Mouse (Mus musculus): ENCODE data around the gene Rps11. TPM values are rescaled to one million over a fixed set of nuclear protein-coding genes. Genes with fewer than 3 reads are reported as not detected.
A peak's percentile ranks its signal among the peaks of the same experiment; 100 is the strongest.
"Not testable (repeated sequence)": the region's sequence is repeated elsewhere in the genome, so short reads cannot be mapped to it uniquely, and the experiment has no call there.

Rps11 gene
- polyA plus RNA-seq, 1 experiment from 2014 or later: 1,491 TPM

DNA sequence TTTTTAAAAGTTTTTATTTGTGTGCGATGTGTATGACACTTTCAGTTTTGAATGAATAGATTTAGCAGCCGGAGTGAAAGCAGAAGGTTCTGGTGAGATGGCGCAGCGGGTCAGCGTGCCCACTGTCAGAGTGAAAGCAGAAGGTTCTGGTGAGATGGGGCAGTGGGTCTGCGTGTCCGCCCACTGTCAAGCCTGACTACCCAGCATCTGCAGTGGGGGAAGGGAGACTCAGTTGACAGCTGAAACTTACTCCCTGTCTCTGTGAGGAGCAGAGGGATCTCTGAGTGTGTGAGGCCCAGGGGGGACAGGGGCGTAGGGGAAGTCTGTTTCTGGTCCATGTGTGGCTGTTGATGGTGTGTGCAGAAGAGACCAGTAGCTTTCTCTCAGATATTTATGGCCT lies 6.7 kb downstream of the Rps11 start:
- Histone ChIP-seq H3K27ac (peak overlapping the region; percentile 12; the same call in 1 of the 2 replicates), H3K4me3 (no peak overlapping the region), H3K9ac (peak overlapping the region; percentile 15; the same call in 1 of the 2 replicates), H3K4me1 (peaks cover 73% of the 10 kb centered on the region), H3K4me2 (no peak overlapping the region), H3K36me3 (peaks cover 44% of the 10 kb centered on the region), H3K9me3 (replicated peaks) (no peaks in the 10 kb centered on the region), H3K27me3 (replicated peaks) (no peaks in the 10 kb centered on the region)
- ATAC-seq: no peak
- WGBS (ENCODE audit: insufficient replicate concordance): 62% methylated on average over 8 of the region's 8 CpGs

- peak; percentile 65; the same call in 1 of the 2 replicates for ATAC-seq
- peak overlapping the region; percentile 7; the same call in 1 of the 2 replicates for H3K4me2 ChIP-seq
- peaks cover 48% of the 10 kb centered on the region for H3K4me1 ChIP-seq
- H3K9ac ChIP-seq: 0 out of 2 replicates have a peak overlapping the region, but pooled peaks have one; percentile 35
- H3K9me3 ChIP-seq (replicated peaks): no peaks in the 10 kb centered on the region
- H3K4me3 ChIP-seq: no peak overlapping the region
- H3K27me3 ChIP-seq (replicated peaks): no peaks in the 10 kb centered on the region
- 18% methylated on average over 2 of the region's 2 CpGs for WGBS (ENCODE audit: insufficient replicate concordance)
- H3K36me3 ChIP-seq: 0 out of 2 replicates have a peak, but pooled peaks cover 6% of the 10 kb centered on the region
- H3K27ac ChIP-seq: no peak overlapping the region
Observed at GRCm38 (mm10) chr7:45113476-45113875, 10.8 kb downstream of the Rps11 start.

DNA sequence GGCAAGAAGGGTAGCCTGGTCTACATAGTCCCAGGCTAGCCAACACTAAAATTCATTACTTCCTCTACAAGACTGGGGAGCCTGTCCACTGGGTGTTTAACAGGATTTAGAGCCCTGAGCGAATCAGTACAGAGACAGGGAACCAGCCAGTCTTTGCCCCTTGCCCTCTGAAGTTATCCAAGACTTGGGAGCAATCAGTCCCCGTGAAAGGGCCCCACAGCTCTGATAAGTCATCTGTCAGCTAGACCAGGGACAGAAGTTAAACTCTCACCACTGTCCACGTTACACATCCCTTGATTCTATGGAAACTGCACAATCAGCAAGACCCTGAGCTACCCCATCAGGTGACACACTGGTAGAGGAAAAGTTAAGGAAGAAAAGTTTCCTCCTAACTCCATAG lies 11.7 kb downstream of the Rps11 start:
- peak; percentile 28; the same call in 1 of the 2 replicates for ATAC-seq
- peaks cover 39% of the 10 kb centered on the region for H3K4me1 ChIP-seq
- 26% methylated on average over 3 of the region's 3 CpGs for WGBS (ENCODE audit: insufficient replicate concordance)
- no peaks in the 10 kb centered on the region for H3K9me3 ChIP-seq (replicated peaks)
- H3K4me3 ChIP-seq: no peak overlapping the region
- H3K9ac ChIP-seq: no peak overlapping the region
- H3K4me2 ChIP-seq: no peak overlapping the region
- no peaks in the 10 kb centered on the region for H3K36me3 ChIP-seq
- no peaks in the 10 kb centered on the region for H3K27me3 ChIP-seq (replicated peaks)
- H3K27ac ChIP-seq: no peak overlapping the region

DNA sequence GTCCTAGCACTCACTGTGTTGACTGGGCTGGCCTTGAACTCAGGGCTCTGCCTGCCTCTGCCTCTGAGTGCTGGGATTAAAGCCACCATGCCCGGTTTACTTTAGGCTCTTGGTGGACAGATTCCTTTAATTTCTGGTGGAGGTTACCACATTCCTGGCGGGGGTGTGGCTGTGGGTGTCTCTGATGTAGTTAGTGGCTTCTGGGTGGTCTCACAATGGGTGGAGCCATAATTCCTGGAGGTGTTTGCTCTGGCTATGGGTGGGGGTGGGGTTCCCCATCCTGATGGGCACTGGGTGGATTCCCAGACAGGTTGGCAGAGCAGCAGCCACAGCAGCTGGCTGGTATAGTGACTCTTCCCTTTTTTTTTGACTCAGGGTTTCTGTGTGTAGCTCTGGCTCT lies 12.3 kb downstream of the Rps11 start:
- Histone ChIP-seq H3K36me3 (no peaks in the 10 kb centered on the region), H3K27me3 (replicated peaks) (no peaks in the 10 kb centered on the region), H3K4me3 (no peak overlapping the region), H3K9ac (no peak overlapping the region), H3K4me1 (peaks cover 37% of the 10 kb centered on the region), H3K4me2 (no peak overlapping the region), H3K27ac (no peak overlapping the region), H3K9me3 (replicated peaks) (no peaks in the 10 kb centered on the region)
- ATAC-seq: no peak
- WGBS (ENCODE audit: insufficient replicate concordance): 49% methylated on average over 2 of the region's 2 CpGs

DNA sequence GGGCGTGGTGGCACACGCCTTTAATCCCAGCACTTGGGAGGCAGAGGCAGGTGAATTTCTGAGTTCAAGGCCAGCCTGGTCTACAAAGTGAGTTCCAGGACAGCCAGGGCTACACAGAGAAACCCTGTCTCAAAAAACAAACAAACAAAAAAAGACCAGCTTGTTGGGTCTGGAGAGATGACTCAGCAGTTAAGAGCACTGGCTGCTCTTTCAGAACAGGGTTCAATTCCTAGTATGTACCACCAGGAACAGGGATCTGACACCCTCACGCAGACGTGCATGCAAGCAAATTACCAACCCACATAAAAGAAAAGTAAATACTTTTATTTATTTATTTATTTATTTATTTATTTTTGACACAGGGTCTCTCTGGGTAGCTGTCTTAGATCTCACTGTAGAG lies 14.2 kb downstream of the Rps11 start:
- not testable (repeated sequence) for ATAC-seq

DNA sequence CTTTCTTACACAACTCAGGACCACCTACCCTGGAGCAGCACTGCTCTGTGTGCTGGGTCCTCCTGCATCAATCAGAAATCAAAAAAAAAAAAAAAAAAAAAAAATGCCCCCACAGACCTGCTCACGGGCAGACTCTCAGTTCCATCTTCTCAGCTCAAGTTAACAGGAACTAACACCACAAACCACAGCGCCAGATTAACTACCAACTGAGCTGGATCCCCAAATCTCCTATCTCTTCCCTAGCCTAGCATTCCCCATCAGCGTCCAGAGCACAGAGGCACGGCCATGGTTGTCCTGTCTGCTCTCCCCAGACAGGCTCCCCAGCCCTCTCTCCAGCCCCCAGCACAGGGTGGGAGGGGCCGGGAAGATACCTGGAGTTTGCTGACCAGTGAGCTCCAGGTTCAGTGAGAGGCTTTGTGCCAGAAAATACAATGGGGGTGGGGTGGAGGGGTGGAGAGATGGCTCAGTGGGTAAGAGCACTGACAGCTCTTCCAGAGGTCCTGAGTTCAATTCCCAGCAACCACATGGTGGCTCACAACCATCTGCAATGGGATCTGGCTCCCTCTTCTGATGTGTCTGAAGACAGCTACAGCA lies 17.1 kb downstream of the Rps11 start:
- H3K27ac ChIP-seq: no peak overlapping the region
- no peak overlapping the region for H3K4me2 ChIP-seq
- no peaks in the 10 kb centered on the region for H3K36me3 ChIP-seq
- H3K4me1 ChIP-seq: peaks cover 31% of the 10 kb centered on the region
- H3K27me3 ChIP-seq (replicated peaks): no peaks in the 10 kb centered on the region
- no peak for ATAC-seq
- H3K9ac ChIP-seq: no peak overlapping the region
- H3K9me3 ChIP-seq (replicated peaks): no peaks in the 10 kb centered on the region
- WGBS (ENCODE audit: insufficient replicate concordance): 20% methylated on average over 5 of the region's 5 CpGs
- H3K4me3 ChIP-seq: no peak overlapping the region

More for the DNA sequence above, 14.2 kb downstream of the Rps11 start:
- not testable (repeated sequence) for H3K9me3 ChIP-seq (replicated peaks); H3K4me2 ChIP-seq; H3K27me3 ChIP-seq (replicated peaks); H3K4me3 ChIP-seq; H3K36me3 ChIP-seq; H3K9ac ChIP-seq; H3K27ac ChIP-seq
- H3K4me1 ChIP-seq: peaks cover 35% of the 10 kb centered on the region
- WGBS (ENCODE audit: insufficient replicate concordance): 76% methylated on average over 4 of the region's 4 CpGs

- no peak overlapping the region for H3K9ac ChIP-seq
- H3K27ac ChIP-seq: no peak overlapping the region
- no peaks in the 10 kb centered on the region for H3K36me3 ChIP-seq
- no peaks in the 10 kb centered on the region for H3K9me3 ChIP-seq (replicated peaks)
- 63% methylated on average over 6 of the region's 6 CpGs for WGBS (ENCODE audit: insufficient replicate concordance)
- no peaks in the 10 kb centered on the region for H3K27me3 ChIP-seq (replicated peaks)
- peaks cover 33% of the 10 kb centered on the region for H3K4me1 ChIP-seq
- no peak for ATAC-seq
- H3K4me2 ChIP-seq: no peak overlapping the region
- H3K4me3 ChIP-seq: no peak overlapping the region
Observed at GRCm38 (mm10) chr7:45106441-45106840, 17.8 kb downstream of the Rps11 start.

GRCm38 (mm10) chr7:45105491-45105890 lies 18.7 kb downstream of the Rps11 start:
- no peak overlapping the region for H3K4me2 ChIP-seq
- H3K4me3 ChIP-seq: no peak overlapping the region
- no peaks in the 10 kb centered on the region for H3K36me3 ChIP-seq
- H3K27me3 ChIP-seq (replicated peaks): no peaks in the 10 kb centered on the region
- no peak overlapping the region for H3K9ac ChIP-seq
- WGBS (ENCODE audit: insufficient replicate concordance): 69% methylated on average over 8 of the region's 8 CpGs
- H3K4me1 ChIP-seq: peaks cover 33% of the 10 kb centered on the region
- no peak overlapping the region for H3K27ac ChIP-seq
- H3K9me3 ChIP-seq (replicated peaks): no peaks in the 10 kb centered on the region
- no peak for ATAC-seq

GRCm38 (mm10) chr7:45104941-45105340 lies 19.3 kb downstream of the Rps11 start:
- H3K4me2 ChIP-seq: no peak overlapping the region
- H3K36me3 ChIP-seq: no peaks in the 10 kb centered on the region
- ATAC-seq: no peak
- no peaks in the 10 kb centered on the region for H3K9me3 ChIP-seq (replicated peaks)
- H3K4me3 ChIP-seq: no peak overlapping the region
- peaks cover 28% of the 10 kb centered on the region for H3K4me1 ChIP-seq
- H3K27me3 ChIP-seq (replicated peaks): no peaks in the 10 kb centered on the region
- no peak overlapping the region for H3K27ac ChIP-seq
- H3K9ac ChIP-seq: no peak overlapping the region
- 74% methylated on average over 5 of the region's 5 CpGs for WGBS (ENCODE audit: insufficient replicate concordance)

- WGBS (ENCODE audit: insufficient replicate concordance): 49% methylated on average over 7 of the region's 7 CpGs
- no peaks in the 10 kb centered on the region; the same call in 1 of the 2 replicates for H3K36me3 ChIP-seq
- H3K27ac ChIP-seq: peak within 1 kb of the TSS; percentile 33
- H3K4me2 ChIP-seq: peak within 1 kb of the TSS; percentile 50
- H3K9me3 ChIP-seq (replicated peaks): no peaks in the 10 kb centered on the region
- H3K4me1 ChIP-seq: peaks cover 28% of the 10 kb centered on the region
- ATAC-seq: peak; percentile 63
- H3K9ac ChIP-seq: 0 out of 2 replicates have a peak within 1 kb of the TSS, but pooled peaks have one; percentile 25
- no peaks in the 10 kb centered on the region for H3K27me3 ChIP-seq (replicated peaks)
- H3K4me3 ChIP-seq: peak within 1 kb of the TSS; percentile 26; the same call in 1 of the 2 replicates
Observed at GRCm38 (mm10) chr7:45103652-45104180, 20.5 kb downstream of the Rps11 start, which contains the start of gene Fcgrt. TSS of gene Fcgrt (minus strand) at chr7:45103851.

GRCm38 (mm10) chr7:45102940-45103585 lies 21.2 kb downstream of the Rps11 start:
- no peak; the same call in 1 of the 2 replicates for ATAC-seq
- H3K4me1 ChIP-seq: peaks cover 28% of the 10 kb centered on the region
- H3K27ac ChIP-seq: peak overlapping the region; percentile 33; the same call in 1 of the 2 replicates
- 0 out of 2 replicates have a peak overlapping the region, but pooled peaks have one; percentile 25 for H3K9ac ChIP-seq
- H3K9me3 ChIP-seq (replicated peaks): no peaks in the 10 kb centered on the region
- peak overlapping the region; percentile 26; the same call in 1 of the 2 replicates for H3K4me3 ChIP-seq
- 0 out of 2 replicates have a peak, but pooled peaks cover 3% of the 10 kb centered on the region for H3K27me3 ChIP-seq (replicated peaks)
- no peaks in the 10 kb centered on the region; the same call in 1 of the 2 replicates for H3K36me3 ChIP-seq
- 67% methylated on average over 9 of the region's 9 CpGs for WGBS (ENCODE audit: insufficient replicate concordance)
- peak overlapping the region; percentile 50 for H3K4me2 ChIP-seq

GRCm38 (mm10) chr7:45102441-45102840 lies 21.8 kb downstream of the Rps11 start:
- Histone ChIP-seq H3K27ac (no peak overlapping the region), H3K27me3 (replicated peaks) (0 out of 2 replicates have a peak, but pooled peaks cover 3% of the 10 kb centered on the region), H3K4me2 (peak overlapping the region; percentile 50), H3K9ac (no peak overlapping the region), H3K9me3 (replicated peaks) (no peaks in the 10 kb centered on the region), H3K4me1 (peaks cover 30% of the 10 kb centered on the region), H3K4me3 (no peak overlapping the region), H3K36me3 (no peaks in the 10 kb centered on the region; the same call in 1 of the 2 replicates)
- no peak for ATAC-seq
- WGBS (ENCODE audit: insufficient replicate concordance): 49% methylated on average over 11 of the region's 11 CpGs

Data from liver, embryonic 12.5 days (tissue).